Mouse (Mus musculus) left cerebral cortex, postnatal 14 days (tissue): ENCODE results near the gene Tbxas1. TPM values are rescaled to one million over a fixed set of nuclear protein-coding genes. Genes with fewer than 3 reads are reported as not detected.

Experiments
- DNase-seq, 2 experiments: peaks; one replicate each; pipeline ENCODE4 v3.0.0; 2021 to 2022; ENCODE audit warnings: low spot score in 2 of 2, mixed read lengths in 1 of 2
- intact Hi-C: fragments of 180-260 bp; cut with DNase I; formaldehyde crosslinking; loops from one replicate; pipeline ENCODE4 v1.15.1; 2025
- total RNA-seq, 2 experiments: library from RNA; stranded (reverse); gene quantifications; 2 replicates each; pipeline ENCODE4 v1.2.3; 2021

The Tbxas1 gene
- total RNA-seq, 2 experiments from 2014 or later, result 2.9 to 3.0 TPM

- DNase-seq, result no peak
- intact Hi-C loops, result no loop called here
Observed at GRCm38 (mm10) chr6:39058389-39058788, 183.2 kb downstream of the Tbxas1 start.

GRCm38 (mm10) chr6:39058936-39059335 is 183.7 kb downstream of the Tbxas1 start:
- intact Hi-C loops, result no loop called here
- DNase-seq, result no peak

- intact Hi-C loops, result no loop called here
- DNase-seq, result no peak
Observed at GRCm38 (mm10) chr6:39059547-39060497, 184.6 kb downstream of the Tbxas1 start.

GRCm38 (mm10) chr6:39061180-39061579 is 186.0 kb downstream of the Tbxas1 start:
- intact Hi-C loops, result no loop called here
- DNase-seq, result no peak

GRCm38 (mm10) chr6:39063541-39063940 is 188.3 kb downstream of the Tbxas1 start:
- intact Hi-C loops, result no loop called here
- DNase-seq, result no peak

GRCm38 (mm10) chr6:39066935-39067578 is 191.9 kb downstream of the Tbxas1 start:
- intact Hi-C loops, result loop anchor here (1.0 to 5.0 kb wide), 3 partner anchors 192 to 415 kb away; partner anchors contain the start of gene Tbxas1
- DNase-seq, result peak; percentile 84 to 90

- peak in 1 of 2 experiments; percentile 66 for DNase-seq
- intact Hi-C loops, result no loop called here
Observed at GRCm38 (mm10) chr6:39072664-39073063, 197.5 kb downstream of the Tbxas1 start.

GRCm38 (mm10) chr6:39074186-39074585 is 199.0 kb downstream of the Tbxas1 start:
- intact Hi-C loops, result no loop called here
- no peak for DNase-seq

- intact Hi-C loops, result no loop called here
- DNase-seq, result no peak
Observed at GRCm38 (mm10) chr6:39076498-39076897, 201.3 kb downstream of the Tbxas1 start.

- DNase-seq, result no peak
- intact Hi-C loops, result no loop called here
Observed at GRCm38 (mm10) chr6:39104631-39105030, 229.4 kb downstream of the Tbxas1 start.

GRCm38 (mm10) chr6:39106812-39107211 is 231.6 kb downstream of the Tbxas1 start:
- no peak for DNase-seq
- intact Hi-C loops, result no loop called here

- intact Hi-C loops, result no loop called here
- no peak for DNase-seq
Observed at GRCm38 (mm10) chr6:39112701-39113100, 237.5 kb downstream of the Tbxas1 start.

GRCm38 (mm10) chr6:39113141-39113540 is 237.9 kb downstream of the Tbxas1 start:
- no peak for DNase-seq
- intact Hi-C loops, result no loop called here

GRCm38 (mm10) chr6:39115438-39115837 is 240.2 kb downstream of the Tbxas1 start:
- intact Hi-C loops, result no loop called here
- no peak for DNase-seq

- intact Hi-C loops, result no loop called here
- DNase-seq, result peak; percentile 29 to 48
Observed at GRCm38 (mm10) chr6:39117584-39118455, 242.6 kb downstream of the Tbxas1 start, which contains the start of gene Parp12. TSS of gene Parp12 (minus strand) at chr6:39118349.

GRCm38 (mm10) chr6:39118456-39118881 is 243.3 kb downstream of the Tbxas1 start:
- no peak for DNase-seq
- intact Hi-C loops, result no loop called here

GRCm38 (mm10) chr6:39120685-39121084 is 245.5 kb downstream of the Tbxas1 start:
- DNase-seq, result no peak
- intact Hi-C loops, result no loop called here

- no peak for DNase-seq
- intact Hi-C loops, result no loop called here
Observed at GRCm38 (mm10) chr6:39124719-39125118, 249.5 kb downstream of the Tbxas1 start.

- no peak for DNase-seq
- intact Hi-C loops, result no loop called here
Observed at GRCm38 (mm10) chr6:39131480-39131879, 256.3 kb downstream of the Tbxas1 start.
